Mouse (Mus musculus): ENCODE measurements at regions not wholly inside any gene's neighbourhood (a gene's known extent, or its start where the extent isn't known, plus 50 kb on each side); places are given as distances from the start of the nearest gene placed in this dataset.

DNA sequence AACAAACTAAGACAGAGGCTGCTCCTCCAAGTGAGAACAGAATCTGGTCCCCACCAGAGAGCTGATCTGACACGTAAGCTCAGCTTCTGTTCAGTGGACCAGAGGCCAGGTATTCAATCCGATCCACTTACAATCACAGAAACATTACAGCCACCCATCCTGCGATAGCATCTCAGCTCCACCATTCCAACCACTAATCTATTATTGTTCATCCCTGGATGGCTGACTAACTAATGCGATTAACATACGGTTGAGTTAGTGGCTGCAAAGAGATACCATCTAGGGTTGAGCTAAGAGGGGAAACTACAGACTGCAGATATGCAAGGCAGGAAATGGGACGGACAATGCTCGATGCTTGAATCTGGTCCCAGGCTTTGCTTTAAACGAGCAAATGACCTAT, 320.5 kb upstream of the Dynlrb2 start:
- TF ChIP-seq GATA1 (IDR thresholded peaks at IDR 0.05; ENCODE audit: borderline replicate concordance, low read length), result no peak
- no peak for TF ChIP-seq FLI1 (IDR thresholded peaks at IDR 0.05; ENCODE audit: low read length)
